Mouse (Mus musculus): ENCODE data around the gene Rbfox2.

Gene Rbfox2

DNA sequence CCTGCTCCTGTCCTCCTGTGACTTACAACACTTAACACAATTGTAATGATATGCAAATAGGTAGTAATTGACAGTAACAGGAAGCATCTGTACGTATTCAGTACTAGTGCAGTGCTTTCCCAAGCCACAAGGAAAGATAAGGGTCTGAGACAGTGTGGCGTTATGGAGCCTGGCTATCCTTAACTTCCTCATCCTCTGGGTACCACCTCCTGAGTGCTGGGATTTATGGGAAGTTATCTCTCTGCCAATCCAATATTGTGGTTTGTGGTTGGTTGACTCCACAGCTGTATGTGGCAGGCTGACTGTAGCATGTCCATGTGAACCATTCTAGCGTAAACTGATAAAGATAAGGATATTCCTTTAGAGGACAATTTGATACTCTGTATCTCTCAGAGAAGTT is 266.0 kb downstream of the Rbfox2 start:
- no peak for DNase-seq (ENCODE audit: extremely low read depth, insufficient read length, low spot score)

DNA sequence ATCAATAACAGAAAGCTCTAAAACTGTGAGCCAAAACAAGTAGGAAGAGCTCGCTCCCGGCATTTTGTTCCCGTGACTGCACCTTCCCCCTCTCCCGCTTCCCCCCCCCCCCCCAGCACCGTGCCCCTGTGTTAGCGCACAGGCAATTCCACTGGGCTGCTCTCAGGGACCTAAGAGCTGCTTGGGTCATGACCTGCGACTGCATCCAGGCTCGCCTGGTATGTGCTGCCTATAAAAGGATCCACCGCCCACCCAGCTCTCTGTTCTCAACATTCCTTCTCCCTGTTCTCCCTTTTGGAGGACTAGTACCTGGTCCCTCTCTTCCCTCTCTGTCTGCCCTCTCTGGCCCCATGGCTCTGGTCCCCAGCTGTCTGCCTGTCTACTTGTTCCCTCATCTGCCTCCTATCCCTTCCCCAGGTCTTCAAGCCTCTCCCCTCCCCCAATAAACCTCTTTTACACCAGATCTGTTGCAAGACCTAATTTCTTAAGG is 267.5 kb downstream of the Rbfox2 start:
- no peak for DNase-seq (ENCODE audit: extremely low read depth, insufficient read length, low spot score)

DNA sequence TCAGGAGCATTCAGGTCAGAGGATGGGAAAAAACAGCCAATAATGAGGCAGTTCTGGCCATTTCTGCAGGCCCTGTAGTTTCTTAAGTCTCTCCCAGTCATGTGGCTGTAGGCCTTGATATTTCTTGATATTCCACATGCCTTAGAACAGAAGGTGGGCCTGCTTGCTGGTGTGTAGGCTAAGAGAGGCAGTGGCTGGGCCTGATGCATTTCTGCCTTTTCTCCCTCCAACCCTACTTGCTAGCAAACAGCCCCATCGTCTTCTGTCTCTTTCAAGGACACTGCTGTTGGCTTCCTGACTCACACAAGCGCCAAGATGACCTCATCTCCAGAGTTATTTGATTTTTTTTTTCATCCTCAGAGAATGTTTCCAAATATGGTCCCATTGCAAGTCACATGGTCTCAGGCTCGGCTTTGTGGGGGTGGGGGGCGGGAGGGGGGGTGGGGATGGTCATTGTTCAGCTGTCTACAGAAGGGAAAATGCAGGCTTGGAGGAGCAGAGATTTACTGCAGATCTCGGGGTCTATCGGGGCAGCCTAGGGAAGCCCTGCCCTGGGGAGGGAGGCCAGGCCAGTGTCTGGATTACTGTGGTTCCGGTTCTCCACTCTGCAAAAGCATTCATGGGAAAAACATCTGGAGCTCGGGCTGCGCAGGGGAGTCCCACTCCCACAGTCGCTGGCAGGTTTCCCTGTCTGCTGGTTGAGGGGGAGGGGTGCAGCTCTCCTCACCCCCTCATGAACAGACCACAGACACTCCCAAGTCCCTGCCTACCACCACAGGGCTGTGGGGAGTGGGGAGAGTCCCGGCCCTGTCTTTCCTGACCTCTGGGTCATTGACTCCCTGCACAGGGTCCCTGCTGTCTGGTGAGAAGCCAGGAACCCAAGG is 269.3 kb downstream of the Rbfox2 start:
- DNase-seq (ENCODE audit: extremely low read depth, insufficient read length, low spot score): peak; percentile 90

DNA sequence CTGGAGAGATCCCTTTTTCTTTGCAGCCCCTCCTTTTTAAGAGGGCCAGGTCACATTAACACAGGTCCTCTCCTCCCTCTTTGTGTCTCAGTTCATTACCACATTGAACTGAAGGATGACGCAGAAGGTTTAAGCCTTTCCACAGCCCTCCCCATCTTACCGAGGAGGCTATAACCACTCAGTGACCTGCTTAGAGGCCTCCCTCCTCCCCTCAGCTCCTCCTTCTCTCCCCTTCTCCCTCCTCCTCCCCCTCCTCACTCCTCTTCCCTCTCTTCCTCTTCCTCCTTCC is 269.9 kb downstream of the Rbfox2 start:
- DNase-seq (ENCODE audit: extremely low read depth, insufficient read length, low spot score): no peak

DNA sequence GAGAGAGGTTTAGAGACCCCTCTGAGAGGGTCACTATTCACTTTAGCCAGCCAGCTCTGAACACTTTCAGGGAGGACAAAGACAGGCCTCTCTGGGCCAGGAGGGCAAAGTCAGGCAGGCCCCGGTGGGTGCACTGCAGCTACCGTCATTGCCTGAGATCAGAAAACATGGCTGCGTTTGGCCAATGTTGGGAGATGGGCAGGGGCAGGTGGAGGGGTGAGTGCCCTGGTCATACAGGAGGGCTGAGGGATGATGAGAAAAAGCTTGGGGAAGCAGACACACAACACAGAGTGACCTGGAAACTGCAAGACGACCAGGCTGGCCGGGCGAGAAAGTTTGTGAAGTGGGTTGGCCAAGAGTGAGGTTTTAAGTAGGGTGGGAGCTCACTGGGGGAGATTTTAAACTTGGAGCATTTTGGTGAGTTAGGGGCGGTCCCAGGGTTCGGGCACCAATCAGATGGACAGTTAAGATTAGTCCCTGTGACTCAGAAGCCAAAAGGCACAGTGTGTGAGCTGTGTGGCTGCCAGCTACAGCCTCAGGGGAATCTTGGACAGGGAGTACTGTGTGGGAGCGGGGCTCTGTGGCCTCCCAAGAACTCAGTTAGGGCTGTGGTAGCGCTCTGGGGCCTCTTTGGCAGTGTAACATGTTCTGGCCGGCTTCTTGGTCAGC is 270.4 kb downstream of the Rbfox2 start:
- peak; percentile 88 for DNase-seq (ENCODE audit: extremely low read depth, insufficient read length, low spot score)

DNA sequence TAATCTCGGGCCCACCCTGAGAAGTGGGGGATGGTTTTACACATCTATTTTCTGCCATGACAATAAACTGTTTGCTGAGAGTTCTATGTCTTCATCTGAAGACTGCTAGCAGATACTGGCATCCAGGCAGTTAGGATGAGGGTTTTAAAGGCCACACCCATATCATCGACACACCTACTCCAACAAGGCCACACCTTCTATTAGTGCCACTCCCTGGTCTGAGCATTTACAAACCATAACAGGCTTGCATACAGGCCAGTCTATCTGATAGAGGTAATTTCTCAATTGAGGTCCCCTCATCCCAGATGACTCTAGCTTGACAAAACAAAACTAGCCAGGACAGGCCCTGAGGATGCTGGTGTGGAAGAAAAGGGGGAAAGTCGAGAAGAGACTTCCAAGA is 271.2 kb downstream of the Rbfox2 start:
- DNase-seq (ENCODE audit: extremely low read depth, insufficient read length, low spot score): peak; percentile 29

DNA sequence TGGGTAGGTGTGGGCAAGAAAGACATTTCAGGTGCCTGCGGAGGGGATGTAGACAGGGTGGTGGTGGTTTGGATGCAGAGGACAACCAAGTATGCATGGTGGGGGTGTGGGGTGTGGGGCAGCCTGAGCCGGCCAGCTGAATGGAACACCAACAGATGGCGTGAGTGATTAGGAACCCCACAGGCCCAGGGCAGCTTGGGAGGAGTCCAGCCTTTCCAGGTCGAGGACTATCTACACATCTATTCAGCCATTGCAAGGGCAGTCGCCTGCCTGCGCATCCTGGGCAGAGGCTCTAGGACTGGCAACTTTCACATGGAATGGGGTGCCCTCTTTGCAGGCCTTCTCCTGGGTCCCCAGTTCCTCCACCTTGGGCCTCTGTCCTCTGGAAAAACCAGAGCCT is 272.3 kb downstream of the Rbfox2 start:
- DNase-seq (ENCODE audit: extremely low read depth, insufficient read length, low spot score): no peak

DNA sequence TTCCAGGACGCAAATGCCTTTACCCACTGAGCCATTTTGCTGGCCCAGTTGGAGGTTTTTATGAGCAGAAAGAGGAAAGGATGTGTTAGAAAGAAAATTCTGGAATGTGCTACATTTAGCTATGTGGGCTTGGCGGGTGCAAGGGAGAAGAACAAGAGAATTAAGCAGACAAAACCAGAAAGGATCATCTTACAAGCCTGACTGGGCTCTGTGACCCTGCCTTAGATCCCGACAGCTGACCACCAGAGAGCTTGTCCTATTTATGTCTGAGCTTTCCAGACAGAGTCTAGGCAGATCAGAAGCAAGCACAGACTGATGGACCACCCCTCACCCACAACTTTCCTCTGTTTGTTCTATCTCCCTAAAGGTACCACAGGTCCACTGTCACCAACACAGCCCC is 275.5 kb downstream of the Rbfox2 start:
- DNase-seq (ENCODE audit: extremely low read depth, insufficient read length, low spot score): no peak

DNA sequence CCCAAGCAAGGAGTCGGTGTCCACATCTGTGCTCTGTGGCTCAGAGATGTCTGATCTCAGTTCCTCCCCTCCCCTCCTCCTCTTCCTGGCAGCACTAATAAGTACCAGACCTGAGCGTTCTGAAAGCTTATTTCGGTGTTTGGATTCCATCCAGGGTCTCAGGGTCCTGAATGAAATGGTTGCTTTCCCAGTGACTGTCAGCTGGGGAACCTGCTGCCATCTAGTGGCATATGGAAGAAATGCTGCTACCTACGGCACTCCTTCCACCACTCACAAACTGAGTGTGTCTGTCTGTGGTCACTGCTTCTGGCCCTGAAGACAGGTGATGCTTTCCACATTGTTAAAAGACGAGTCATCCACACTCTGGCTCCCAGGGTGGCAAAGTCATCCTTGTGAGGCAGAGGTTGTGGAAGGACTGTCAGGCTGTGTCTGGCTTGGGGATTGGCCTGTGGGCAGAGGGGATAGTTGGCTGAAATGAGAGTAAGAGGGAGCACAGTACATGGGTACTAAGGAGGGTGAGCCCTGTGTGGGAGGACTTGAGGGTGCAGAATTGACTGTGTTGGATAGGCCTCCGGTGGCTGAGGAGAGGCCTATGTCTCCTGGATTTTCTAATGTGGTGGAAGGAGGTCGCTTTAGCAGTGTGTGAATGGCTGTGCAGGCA is 277.3 kb downstream of the Rbfox2 start:
- DNase-seq (ENCODE audit: extremely low read depth, insufficient read length, low spot score): peak; percentile 54
